Mouse (Mus musculus) liver, embryonic 15.5 days (tissue): ENCODE data around the gene Rgp1. TPM values are rescaled to one million over a fixed set of nuclear protein-coding genes. Genes with fewer than 3 reads are reported as not detected.
A peak's percentile ranks its signal among the peaks of the same experiment; 100 is the strongest.

Source experiments
- ATAC-seq: fragments of 200-750 bp; cut with Nextera tagmentation; 2 replicates; pipeline ENCODE4 v1.8.0; 2017; ENCODE audit warnings: moderate number of reproducible peaks, mild to moderate bottlenecking, moderate library complexity; ENCODE audit not compliant: insufficient read depth
- H3K27ac ChIP-seq: fragments of 300-500 bp; sonication (generic); replicated peaks from 2 replicates; pipeline ENCODE4 v1.5.1; 2015; ENCODE audit warnings: mild to moderate bottlenecking, inconsistent platforms
- H3K27me3 ChIP-seq: fragments of 300-500 bp; sonication (generic); 2 replicates; pipeline ENCODE4 v1.6.1; 2015; ENCODE audit warnings: mild to moderate bottlenecking, inconsistent platforms
- H3K36me3 ChIP-seq: fragments of 300-500 bp; sonication (generic); replicated peaks from 2 replicates; pipeline ENCODE4 v1.6.1; 2015; ENCODE audit warnings: moderate library complexity, mild to moderate bottlenecking, inconsistent platforms
- H3K4me1 ChIP-seq: fragments of 300-500 bp; sonication (generic); replicated peaks from 2 replicates; pipeline ENCODE4 v1.6.1; 2015; ENCODE audit warnings: inconsistent platforms
- H3K4me2 ChIP-seq: fragments of 300-500 bp; sonication (generic); 2 replicates; pipeline ENCODE4 v1.6.1; 2015; ENCODE audit warnings: moderate library complexity, mild to moderate bottlenecking, inconsistent platforms
- H3K4me3 ChIP-seq: fragments of 300-500 bp; sonication (generic); replicated peaks from 2 replicates; pipeline ENCODE4 v1.5.1; 2015; ENCODE audit warnings: mild to moderate bottlenecking, inconsistent platforms
- H3K9ac ChIP-seq: fragments of 300-500 bp; sonication (generic); 2 replicates; pipeline ENCODE4 v1.6.1; 2015; ENCODE audit warnings: moderate library complexity, mild to moderate bottlenecking, inconsistent platforms
- H3K9me3 ChIP-seq: fragments of 300-500 bp; sonication (generic); replicated peaks from 2 replicates; pipeline ENCODE4 v1.6.1; 2016; ENCODE audit warnings: inconsistent platforms
- WGBS: fragments of 180-500 bp; shearing (Covaris S2); methylation state at CpG from one replicate; pipeline ENCODE4 v1.1.7; 2015; ENCODE audit warnings: mixed read lengths; ENCODE audit not compliant: insufficient replicate concordance; 5-methylcytosine and 5-hydroxymethylcytosine counted together
- polyA plus RNA-seq: library from polyadenylated mRNA; unstranded; fragments of >200 nt; fragmentation: Nextera tagmentation; extraction: Ambion mirVana; gene quantifications from 2 replicates; pipeline ENCODE4 v1.2.1, GENCODE M21; 2015

The Rgp1 gene
- polyA plus RNA-seq, 1 experiment from 2014 or later = 13.6 TPM

- Histone ChIP-seq H3K9ac (no peak overlapping the region), H3K4me3 (no peak overlapping the region), H3K4me2 (no peak overlapping the region), H3K4me1 (peaks cover 11% of the 10 kb centered on the region), H3K27me3 (no peaks in the 10 kb centered on the region), H3K36me3 (peaks cover 100% of the 10 kb centered on the region), H3K27ac (no peak overlapping the region), H3K9me3 (0 out of 2 replicates have a peak, but pooled peaks cover 8% of the 10 kb centered on the region)
- WGBS = 91% methylated on average over 5 of the region's 5 CpGs
- ATAC-seq = no peak
Measured at GRCm38 (mm10) chr4:43552437-43552836, 26.1 kb upstream of the Rgp1 start.

GRCm38 (mm10) chr4:43553891-43554290, 24.6 kb upstream of the Rgp1 start:
- H3K36me3 ChIP-seq = peaks cover 92% of the 10 kb centered on the region
- 0 out of 2 replicates have a peak, but pooled peaks cover 8% of the 10 kb centered on the region for H3K9me3 ChIP-seq
- no peak overlapping the region for H3K4me3 ChIP-seq
- H3K27me3 ChIP-seq = no peaks in the 10 kb centered on the region
- no peak overlapping the region for H3K9ac ChIP-seq
- no peak for ATAC-seq
- peaks cover 25% of the 10 kb centered on the region for H3K4me1 ChIP-seq
- no peak overlapping the region for H3K4me2 ChIP-seq
- H3K27ac ChIP-seq = no peak overlapping the region

GRCm38 (mm10) chr4:43555926-43556325, 22.6 kb upstream of the Rgp1 start:
- no peak overlapping the region for H3K27ac ChIP-seq
- WGBS = 72% methylated on average over 7 of the region's 7 CpGs
- H3K9me3 ChIP-seq = 0 out of 2 replicates have a peak, but pooled peaks cover 8% of the 10 kb centered on the region
- no peaks in the 10 kb centered on the region for H3K27me3 ChIP-seq
- peaks cover 46% of the 10 kb centered on the region for H3K4me1 ChIP-seq
- no peak overlapping the region for H3K4me3 ChIP-seq
- peaks cover 75% of the 10 kb centered on the region for H3K36me3 ChIP-seq
- H3K4me2 ChIP-seq = no peak overlapping the region
- no peak for ATAC-seq
- H3K9ac ChIP-seq = no peak overlapping the region

DNA sequence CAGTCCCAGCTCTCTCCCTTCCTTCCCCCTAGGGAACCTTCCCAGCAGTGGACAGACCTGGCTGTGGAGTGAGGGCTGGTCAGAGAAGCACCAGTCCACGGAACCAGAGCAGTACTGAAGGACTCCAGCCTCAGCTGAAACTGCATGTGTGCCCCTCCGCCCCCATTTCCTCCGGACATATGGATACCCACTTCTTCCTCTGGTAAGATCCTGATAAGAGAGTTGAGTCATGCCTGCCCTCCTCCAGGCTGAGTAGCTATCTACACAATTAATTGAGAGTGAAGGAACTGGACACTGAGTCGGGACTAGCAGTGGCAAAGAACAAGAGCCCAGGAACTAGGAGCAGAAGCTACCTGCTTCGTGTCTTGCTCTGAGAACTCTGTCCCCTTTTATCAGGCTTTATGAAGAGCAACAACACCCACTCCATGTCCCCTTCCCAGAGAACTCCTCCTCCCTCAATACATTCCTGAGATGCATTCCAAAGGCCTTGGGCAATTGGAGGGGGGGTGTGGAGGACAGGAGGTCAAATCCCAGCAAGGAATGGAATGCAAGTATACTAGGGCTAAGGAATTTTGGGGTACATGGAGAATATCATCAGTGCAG, 20.4 kb upstream of the Rgp1 start:
- WGBS = 5% methylated on average over 5 of the region's 5 CpGs
- H3K9ac ChIP-seq = peak overlapping the region; percentile 48
- peak overlapping the region; percentile 83 for H3K4me3 ChIP-seq
- H3K4me1 ChIP-seq = peaks cover 55% of the 10 kb centered on the region
- no peaks in the 10 kb centered on the region for H3K9me3 ChIP-seq
- H3K27me3 ChIP-seq = no peaks in the 10 kb centered on the region
- peak overlapping the region; percentile 92 for H3K4me2 ChIP-seq
- H3K27ac ChIP-seq = peak overlapping the region; percentile 76
- ATAC-seq = no peak
- H3K36me3 ChIP-seq = peaks cover 53% of the 10 kb centered on the region

GRCm38 (mm10) chr4:43558631-43559356, 19.7 kb upstream of the Rgp1 start:
- H3K9ac ChIP-seq = peak overlapping the region; percentile 48
- H3K4me3 ChIP-seq = peak overlapping the region; percentile 83
- ATAC-seq = no peak
- no peaks in the 10 kb centered on the region for H3K9me3 ChIP-seq
- peaks cover 46% of the 10 kb centered on the region for H3K36me3 ChIP-seq
- no peaks in the 10 kb centered on the region for H3K27me3 ChIP-seq
- H3K4me2 ChIP-seq = peak overlapping the region; percentile 92
- peaks cover 61% of the 10 kb centered on the region for H3K4me1 ChIP-seq
- peak overlapping the region; percentile 76 for H3K27ac ChIP-seq
- 9% methylated on average over 13 of the region's 13 CpGs for WGBS

DNA sequence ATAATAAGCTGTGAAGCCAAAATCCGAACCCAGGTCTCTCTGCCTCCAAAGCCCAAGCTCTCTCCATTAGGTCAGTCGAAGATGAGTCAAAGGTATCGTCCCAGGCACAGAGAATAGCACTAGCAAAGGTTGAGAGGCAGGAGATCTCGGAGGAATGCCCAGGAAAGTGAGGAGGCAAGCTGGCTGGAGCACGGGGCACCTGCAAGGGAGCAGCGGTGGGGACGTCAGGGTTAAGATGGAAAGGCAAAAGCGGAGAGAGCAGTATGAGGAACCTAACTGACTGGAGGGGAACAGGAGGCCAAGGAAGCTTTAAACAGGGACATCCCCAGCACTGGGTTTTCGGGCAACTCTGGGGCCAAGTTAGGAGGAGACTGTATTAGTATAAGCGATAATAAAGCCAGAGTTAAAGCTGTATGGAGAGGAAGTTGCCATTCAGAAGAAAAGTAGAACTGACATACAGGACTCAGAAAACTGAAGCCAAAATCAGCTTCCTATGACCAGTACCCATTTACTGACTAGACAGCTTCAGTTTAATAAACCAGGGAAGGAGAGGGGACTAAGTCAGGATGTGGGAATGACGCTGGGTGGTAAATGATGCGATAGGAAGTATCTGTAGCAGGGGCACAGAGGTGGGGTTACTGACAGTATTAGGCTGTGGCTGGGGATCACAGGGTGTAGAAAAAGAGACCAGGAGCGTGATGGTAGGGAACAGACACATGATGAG, 18.8 kb upstream of the Rgp1 start:
- H3K4me1 ChIP-seq = peaks cover 68% of the 10 kb centered on the region

DNA sequence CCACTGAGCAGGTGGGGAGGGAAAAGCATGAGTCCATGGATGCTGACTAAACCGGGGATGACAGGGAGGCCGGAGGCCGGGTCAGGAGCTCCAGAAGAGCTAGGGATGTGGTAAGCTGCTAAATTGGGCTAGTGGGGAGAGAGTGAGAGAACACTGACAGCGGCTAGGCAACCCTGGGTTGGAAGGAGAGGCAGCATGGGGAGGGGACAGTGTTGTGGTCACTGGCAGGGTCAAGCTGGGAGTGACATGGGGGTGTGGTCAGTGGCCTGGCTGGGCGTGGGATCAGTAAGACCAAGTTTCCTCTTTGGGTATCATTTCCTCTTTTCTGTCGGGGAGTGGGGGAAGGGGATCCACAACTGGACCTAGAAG, 18.3 kb upstream of the Rgp1 start:
- Histone ChIP-seq H3K4me2 (peak overlapping the region; percentile 92), H3K36me3 (peaks cover 39% of the 10 kb centered on the region), H3K27me3 (no peaks in the 10 kb centered on the region), H3K9ac (peak overlapping the region; percentile 93), H3K4me1 (peaks cover 71% of the 10 kb centered on the region), H3K9me3 (no peaks in the 10 kb centered on the region), H3K4me3 (peak overlapping the region; percentile 83), H3K27ac (peak overlapping the region; percentile 100)
- ATAC-seq = no peak
- WGBS = 6% methylated on average over 6 of the region's 6 CpGs

More for the DNA sequence above, 18.8 kb upstream of the Rgp1 start:
- peak overlapping the region; percentile 93 for H3K9ac ChIP-seq
- WGBS = 19% methylated on average over 13 of the region's 13 CpGs
- no peaks in the 10 kb centered on the region for H3K9me3 ChIP-seq
- peaks cover 39% of the 10 kb centered on the region for H3K36me3 ChIP-seq
- no peaks in the 10 kb centered on the region for H3K27me3 ChIP-seq
- H3K4me3 ChIP-seq = peak overlapping the region; percentile 83
- no peak for ATAC-seq
- peak overlapping the region; percentile 92 for H3K4me2 ChIP-seq
- H3K27ac ChIP-seq = peak overlapping the region; percentile 100

GRCm38 (mm10) chr4:43560976-43561375, 17.5 kb upstream of the Rgp1 start:
- Histone ChIP-seq H3K27ac (peak overlapping the region; percentile 100), H3K36me3 (peaks cover 39% of the 10 kb centered on the region), H3K4me1 (peaks cover 71% of the 10 kb centered on the region), H3K4me3 (peak overlapping the region; percentile 83), H3K9ac (peak overlapping the region; percentile 93), H3K27me3 (no peaks in the 10 kb centered on the region), H3K4me2 (peak overlapping the region; percentile 92), H3K9me3 (no peaks in the 10 kb centered on the region)
- WGBS = 4% methylated on average over 2 of the region's 2 CpGs
- no peak for ATAC-seq

- Histone ChIP-seq H3K9ac (peak overlapping the region; percentile 93), H3K9me3 (no peaks in the 10 kb centered on the region), H3K4me2 (peak overlapping the region; percentile 92), H3K4me1 (peaks cover 69% of the 10 kb centered on the region), H3K4me3 (peak overlapping the region; percentile 83), H3K27me3 (no peaks in the 10 kb centered on the region), H3K27ac (peak overlapping the region; percentile 100), H3K36me3 (peaks cover 39% of the 10 kb centered on the region)
- ATAC-seq = peak; percentile 68
- 1% methylated on average over 16 of the region's 16 CpGs for WGBS
Measured at GRCm38 (mm10) chr4:43561436-43561996, 17.0 kb upstream of the Rgp1 start.

GRCm38 (mm10) chr4:43561997-43562768, 16.3 kb upstream of the Rgp1 start, which contains the start of the genes Creb3 and Tln1:
TSS of gene Creb3 (plus strand) at chr4:43562332.
TSS of gene Tln1 (minus strand) at chr4:43562691.
- no peaks in the 10 kb centered on the region for H3K9me3 ChIP-seq
- H3K36me3 ChIP-seq = peaks cover 39% of the 10 kb centered on the region
- H3K27me3 ChIP-seq = no peaks in the 10 kb centered on the region
- H3K4me1 ChIP-seq = peaks cover 63% of the 10 kb centered on the region
- peak within 1 kb of the TSS; percentile 83 for H3K4me3 ChIP-seq
- peak; percentile 85 for ATAC-seq
- H3K4me2 ChIP-seq = peak within 1 kb of the TSS; percentile 92
- WGBS = under 1% methylated on average over 62 of the region's 62 CpGs
- peak within 1 kb of the TSS; percentile 93 for H3K9ac ChIP-seq
- peak within 1 kb of the TSS; percentile 100 for H3K27ac ChIP-seq
